Mouse (Mus musculus): ENCODE measurements around the gene 4930442H23Rik. TPM values are rescaled to one million over a fixed set of nuclear protein-coding genes. Genes with fewer than 3 reads are reported as not detected.

The 4930442H23Rik gene
- polyA plus RNA-seq, 1 experiment from 2014 or later, result not detected

DNA sequence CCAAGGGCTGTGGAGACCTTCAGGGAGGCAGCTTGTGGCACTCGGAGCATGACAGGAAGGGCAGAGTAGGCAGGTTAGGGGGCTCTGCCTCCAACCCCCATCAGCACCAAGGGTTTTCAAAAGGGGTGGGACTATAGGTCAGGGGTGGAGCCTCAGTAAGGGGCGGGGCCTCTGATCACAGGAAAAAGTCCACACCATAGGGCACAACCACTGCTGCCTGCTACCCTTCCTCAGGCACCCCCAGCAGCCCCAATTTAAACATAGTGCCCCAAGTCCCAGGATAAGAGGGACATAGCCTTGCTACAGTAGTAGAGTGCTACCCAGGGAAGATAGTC lies 21.4 kb downstream of the 4930442H23Rik start:
- no peak for ATAC-seq (ENCODE audit: low read depth)
- Histone ChIP-seq H3K9ac (replicated peaks; ENCODE audit: low read depth, low read length) (no peak overlapping the region), H3K27me3 (ENCODE audit: control insufficient read depth, insufficient read depth, low read length) (no peaks in the 10 kb centered on the region), H3K9me3 (ENCODE audit: control insufficient read depth, low read length) (no peaks in the 10 kb centered on the region), H3K4me2 (ENCODE audit: low read depth, low read length) (no peak overlapping the region), H3K36me3 (ENCODE audit: control insufficient read depth, insufficient read depth, low read length) (peaks cover 23% of the 10 kb centered on the region), H3K27ac (ENCODE audit: low read depth, low read length) (no peak overlapping the region; the same call in 1 of the 2 replicates), H3K4me1 (ENCODE audit: control insufficient read depth, insufficient read depth, low read length) (peaks cover 11% of the 10 kb centered on the region), H3K4me3 (ENCODE audit: low read depth, low read length) (no peak overlapping the region)
- WGBS, result 66% methylated on average over 2 of the region's 2 CpGs

DNA sequence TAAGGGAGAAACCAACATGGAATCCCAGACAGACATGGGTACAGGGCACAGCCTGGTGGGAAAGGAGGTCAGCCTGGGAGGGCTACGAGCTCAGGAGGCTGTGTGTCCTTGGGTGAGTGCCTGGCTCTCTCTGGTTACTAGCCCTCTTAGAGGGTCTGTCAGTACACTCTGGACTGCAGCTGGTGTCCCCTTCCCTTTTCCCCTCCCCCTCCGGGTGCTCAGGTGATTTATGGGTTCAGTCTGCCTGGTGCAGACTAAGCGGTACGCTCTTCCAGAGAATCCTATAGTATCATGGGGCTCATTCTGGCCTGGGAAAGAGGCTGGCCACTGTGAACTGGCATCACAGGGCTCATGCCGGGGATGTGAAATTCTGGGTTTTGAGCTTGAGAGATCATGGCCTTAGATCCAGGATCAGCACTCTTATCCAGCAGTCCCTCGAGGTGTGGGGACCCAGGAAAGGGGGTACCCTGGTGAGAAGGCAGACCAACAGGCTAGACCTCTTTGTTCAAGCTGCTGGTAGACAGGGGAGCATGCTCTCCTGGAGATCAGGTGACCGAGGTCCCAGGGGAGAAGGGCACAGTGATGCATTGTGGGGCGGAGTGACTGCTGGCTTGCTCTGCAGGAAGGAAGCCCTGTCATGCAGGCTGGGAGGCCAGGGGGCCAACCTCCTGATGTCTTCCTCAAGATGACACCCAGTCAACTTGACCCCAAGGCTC lies 21.9 kb downstream of the 4930442H23Rik start:
- H3K27me3 ChIP-seq (ENCODE audit: control insufficient read depth, insufficient read depth, low read length), result no peaks in the 10 kb centered on the region
- ATAC-seq (ENCODE audit: low read depth), result peak; percentile 48
- no peak overlapping the region for H3K4me2 ChIP-seq (ENCODE audit: low read depth, low read length)
- H3K27ac ChIP-seq (ENCODE audit: low read depth, low read length), result no peak overlapping the region; the same call in 1 of the 2 replicates
- H3K9me3 ChIP-seq (ENCODE audit: control insufficient read depth, low read length), result no peaks in the 10 kb centered on the region
- WGBS, result 47% methylated on average over 8 of the region's 8 CpGs
- H3K4me3 ChIP-seq (ENCODE audit: low read depth, low read length), result no peak overlapping the region
- H3K36me3 ChIP-seq (ENCODE audit: control insufficient read depth, insufficient read depth, low read length), result peaks cover 29% of the 10 kb centered on the region
- H3K4me1 ChIP-seq (ENCODE audit: control insufficient read depth, insufficient read depth, low read length), result peaks cover 8% of the 10 kb centered on the region
- 0 out of 2 replicates have a peak overlapping the region, but pooled peaks have one; percentile 18 for H3K9ac ChIP-seq (replicated peaks; ENCODE audit: low read depth, low read length)

DNA sequence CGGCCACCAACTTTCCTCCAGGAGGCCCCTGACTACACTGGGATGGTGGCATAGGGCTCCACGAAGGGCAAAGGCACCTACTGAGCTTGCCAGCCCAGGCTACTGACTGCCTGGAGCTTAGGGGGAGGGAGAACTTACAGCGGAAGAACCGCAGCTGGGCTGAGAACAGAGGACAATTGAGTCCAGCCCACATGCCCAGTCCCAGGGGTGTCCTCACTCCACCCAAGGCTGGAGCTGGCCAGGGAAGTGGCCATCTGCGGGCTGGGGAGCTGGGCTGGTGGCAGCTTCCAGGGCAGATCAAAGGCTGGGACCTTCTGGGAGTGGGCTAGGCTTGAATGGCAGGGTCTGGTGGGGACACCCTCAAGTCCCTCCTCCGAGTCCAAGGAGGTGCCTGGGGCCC lies 28.9 kb downstream of the 4930442H23Rik start:
- H3K36me3 ChIP-seq (ENCODE audit: control insufficient read depth, insufficient read depth, low read length), result peaks cover 60% of the 10 kb centered on the region
- no peaks in the 10 kb centered on the region for H3K27me3 ChIP-seq (ENCODE audit: control insufficient read depth, insufficient read depth, low read length)
- H3K4me2 ChIP-seq (ENCODE audit: low read depth, low read length), result no peak overlapping the region
- H3K4me1 ChIP-seq (ENCODE audit: control insufficient read depth, insufficient read depth, low read length), result no peaks in the 10 kb centered on the region
- no peak overlapping the region for H3K9ac ChIP-seq (replicated peaks; ENCODE audit: low read depth, low read length)
- H3K4me3 ChIP-seq (ENCODE audit: low read depth, low read length), result no peak overlapping the region
- WGBS, result 72% methylated on average over 6 of the region's 6 CpGs
- ATAC-seq (ENCODE audit: low read depth), result no peak
- H3K9me3 ChIP-seq (ENCODE audit: control insufficient read depth, low read length), result no peaks in the 10 kb centered on the region
- H3K27ac ChIP-seq (ENCODE audit: low read depth, low read length), result no peak overlapping the region

DNA sequence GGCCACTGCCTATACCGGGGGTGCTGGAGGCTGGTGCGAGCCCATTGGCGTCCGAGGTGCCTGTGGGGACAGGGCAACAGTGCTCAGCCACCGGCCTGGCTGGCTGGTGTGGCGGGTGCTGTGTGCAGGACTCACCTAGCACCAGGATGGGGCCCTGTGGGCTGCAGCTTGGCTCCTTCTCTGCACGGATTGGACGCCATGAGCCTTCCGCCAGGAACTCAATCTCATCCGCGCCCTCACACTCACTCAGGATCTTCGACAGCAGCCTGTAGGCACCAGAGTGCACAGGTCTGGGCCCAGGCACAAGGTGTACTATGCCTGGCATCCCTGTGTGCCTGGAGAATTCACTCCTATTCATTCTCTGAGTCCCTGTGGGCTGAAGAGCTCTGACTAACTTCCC lies 29.3 kb downstream of the 4930442H23Rik start:
- Histone ChIP-seq H3K9ac (replicated peaks; ENCODE audit: low read depth, low read length) (no peak overlapping the region), H3K4me2 (ENCODE audit: low read depth, low read length) (no peak overlapping the region), H3K4me3 (ENCODE audit: low read depth, low read length) (no peak overlapping the region), H3K36me3 (ENCODE audit: control insufficient read depth, insufficient read depth, low read length) (peaks cover 64% of the 10 kb centered on the region), H3K27me3 (ENCODE audit: control insufficient read depth, insufficient read depth, low read length) (no peaks in the 10 kb centered on the region), H3K9me3 (ENCODE audit: control insufficient read depth, low read length) (no peaks in the 10 kb centered on the region), H3K27ac (ENCODE audit: low read depth, low read length) (no peak overlapping the region), H3K4me1 (ENCODE audit: control insufficient read depth, insufficient read depth, low read length) (no peaks in the 10 kb centered on the region)
- 88% methylated on average over 12 of the region's 12 CpGs for WGBS
- no peak for ATAC-seq (ENCODE audit: low read depth)

DNA sequence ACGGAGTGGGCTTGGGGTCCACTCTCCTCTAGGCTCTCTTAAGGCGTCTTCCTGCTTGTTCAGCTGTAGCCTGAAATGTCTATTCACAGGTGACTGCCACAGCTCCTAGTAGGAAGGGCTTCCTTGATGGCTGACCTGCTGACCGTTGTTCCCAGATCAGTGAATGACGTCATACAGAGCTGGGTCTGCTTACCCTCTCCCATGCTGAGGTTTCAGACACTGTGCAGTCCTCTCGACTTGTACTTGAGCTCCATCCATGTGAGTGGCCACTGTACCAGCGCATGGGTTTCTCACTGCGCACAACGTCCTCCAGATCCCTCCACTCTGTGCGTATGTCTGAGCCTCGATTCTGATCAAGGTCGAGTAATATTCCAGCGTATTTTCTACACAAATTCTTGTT lies 31.0 kb downstream of the 4930442H23Rik start:
- H3K36me3 ChIP-seq (ENCODE audit: control insufficient read depth, insufficient read depth, low read length), result peaks cover 73% of the 10 kb centered on the region
- no peak overlapping the region for H3K27ac ChIP-seq (ENCODE audit: low read depth, low read length)
- H3K4me3 ChIP-seq (ENCODE audit: low read depth, low read length), result no peak overlapping the region
- H3K27me3 ChIP-seq (ENCODE audit: control insufficient read depth, insufficient read depth, low read length), result no peaks in the 10 kb centered on the region
- no peak for ATAC-seq (ENCODE audit: low read depth)
- no peaks in the 10 kb centered on the region for H3K9me3 ChIP-seq (ENCODE audit: control insufficient read depth, low read length)
- WGBS, result 86% methylated on average over 12 of the region's 12 CpGs
- H3K4me2 ChIP-seq (ENCODE audit: low read depth, low read length), result no peak overlapping the region
- H3K9ac ChIP-seq (replicated peaks; ENCODE audit: low read depth, low read length), result no peak overlapping the region
- no peaks in the 10 kb centered on the region for H3K4me1 ChIP-seq (ENCODE audit: control insufficient read depth, insufficient read depth, low read length)

DNA sequence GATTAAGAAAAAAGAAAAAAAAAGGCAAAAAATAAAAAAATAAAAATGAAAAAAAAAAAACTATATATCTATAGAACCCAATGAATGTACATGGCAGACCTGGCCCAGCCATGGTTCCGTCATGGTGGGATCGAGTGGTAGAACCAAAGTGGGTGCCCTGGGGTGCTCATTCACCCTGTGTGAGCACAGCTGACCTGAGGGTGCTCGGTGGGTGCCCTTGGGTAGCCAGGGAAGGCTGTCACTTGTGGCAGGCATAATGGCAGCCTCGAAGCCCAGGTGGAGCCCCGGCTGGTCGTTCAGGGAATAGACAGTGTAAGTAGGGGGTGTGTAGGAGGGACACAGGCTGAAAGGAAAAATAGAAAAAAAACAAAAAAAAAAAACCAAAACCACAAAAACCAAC lies 32.4 kb downstream of the 4930442H23Rik start:
- Histone ChIP-seq H3K4me1 (ENCODE audit: control insufficient read depth, insufficient read depth, low read length) (no peaks in the 10 kb centered on the region), H3K36me3 (ENCODE audit: control insufficient read depth, insufficient read depth, low read length) (peaks cover 72% of the 10 kb centered on the region), H3K4me3 (ENCODE audit: low read depth, low read length) (no peak overlapping the region), H3K9me3 (ENCODE audit: control insufficient read depth, low read length) (no peaks in the 10 kb centered on the region), H3K9ac (replicated peaks; ENCODE audit: low read depth, low read length) (no peak overlapping the region), H3K4me2 (ENCODE audit: low read depth, low read length) (no peak overlapping the region), H3K27ac (ENCODE audit: low read depth, low read length) (no peak overlapping the region), H3K27me3 (ENCODE audit: control insufficient read depth, insufficient read depth, low read length) (no peaks in the 10 kb centered on the region)
- ATAC-seq (ENCODE audit: low read depth), result no peak
- 67% methylated on average over 6 of the region's 6 CpGs for WGBS

DNA sequence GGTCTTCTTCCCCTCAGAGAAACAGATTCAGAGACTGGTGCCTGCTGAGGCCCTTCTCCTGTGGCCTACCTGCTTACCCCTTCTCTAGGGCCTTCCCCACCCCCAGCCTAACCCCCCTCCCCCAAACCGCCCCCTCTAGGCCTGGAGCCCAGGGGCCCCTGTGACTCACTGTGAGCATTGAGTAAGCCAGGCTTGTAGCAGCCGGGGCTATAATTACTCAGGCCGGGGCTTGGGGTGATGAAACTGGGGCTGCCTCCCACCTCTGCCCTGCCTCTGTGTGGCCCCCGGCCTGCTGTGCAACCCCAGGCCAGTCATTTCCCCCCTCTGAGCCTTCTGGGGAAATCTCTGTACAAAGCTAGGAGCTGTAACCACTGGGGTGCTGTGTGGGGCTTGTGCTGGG lies 37.4 kb downstream of the 4930442H23Rik start:
- Histone ChIP-seq H3K4me1 (ENCODE audit: control insufficient read depth, insufficient read depth, low read length) (peaks cover 8% of the 10 kb centered on the region), H3K4me3 (ENCODE audit: low read depth, low read length) (no peak overlapping the region), H3K27me3 (ENCODE audit: control insufficient read depth, insufficient read depth, low read length) (no peaks in the 10 kb centered on the region), H3K9ac (replicated peaks; ENCODE audit: low read depth, low read length) (0 out of 2 replicates have a peak overlapping the region, but pooled peaks have one; percentile 12), H3K27ac (ENCODE audit: low read depth, low read length) (no peak overlapping the region), H3K4me2 (ENCODE audit: low read depth, low read length) (no peak overlapping the region), H3K9me3 (ENCODE audit: control insufficient read depth, low read length) (no peaks in the 10 kb centered on the region), H3K36me3 (ENCODE audit: control insufficient read depth, insufficient read depth, low read length) (peaks cover 59% of the 10 kb centered on the region)
- no peak for ATAC-seq (ENCODE audit: low read depth)
- WGBS, result 93% methylated on average over 4 of the region's 4 CpGs

DNA sequence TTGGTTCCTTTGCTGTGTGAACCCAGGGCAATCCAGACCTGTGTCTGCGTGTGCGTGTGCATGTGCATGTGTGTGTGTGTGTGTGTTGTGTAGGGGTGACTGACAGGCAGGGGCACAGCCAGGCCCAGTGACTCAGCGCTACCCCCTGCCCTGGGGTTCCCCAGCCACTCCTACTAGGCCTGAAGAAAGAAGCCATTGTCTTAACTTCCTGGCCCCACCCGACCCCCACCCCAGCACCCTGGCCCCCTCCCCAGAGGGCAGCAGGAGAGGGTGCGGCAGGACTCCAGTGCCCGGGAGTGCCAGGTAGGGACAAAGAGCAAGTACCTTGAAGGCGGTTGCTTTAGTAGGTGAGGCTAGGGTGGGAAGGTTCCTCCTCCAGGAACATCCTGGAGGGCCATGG lies 37.9 kb downstream of the 4930442H23Rik start:
- peaks cover 12% of the 10 kb centered on the region for H3K4me1 ChIP-seq (ENCODE audit: control insufficient read depth, insufficient read depth, low read length)
- no peak for ATAC-seq (ENCODE audit: low read depth)
- no peak overlapping the region for H3K27ac ChIP-seq (ENCODE audit: low read depth, low read length)
- H3K27me3 ChIP-seq (ENCODE audit: control insufficient read depth, insufficient read depth, low read length), result no peaks in the 10 kb centered on the region
- no peak overlapping the region for H3K4me2 ChIP-seq (ENCODE audit: low read depth, low read length)
- H3K4me3 ChIP-seq (ENCODE audit: low read depth, low read length), result no peak overlapping the region
- peaks cover 59% of the 10 kb centered on the region for H3K36me3 ChIP-seq (ENCODE audit: control insufficient read depth, insufficient read depth, low read length)
- no peaks in the 10 kb centered on the region for H3K9me3 ChIP-seq (ENCODE audit: control insufficient read depth, low read length)
- WGBS, result 85% methylated on average over 7 of the region's 7 CpGs
- H3K9ac ChIP-seq (replicated peaks; ENCODE audit: low read depth, low read length), result 0 out of 2 replicates have a peak overlapping the region, but pooled peaks have one; percentile 12

DNA sequence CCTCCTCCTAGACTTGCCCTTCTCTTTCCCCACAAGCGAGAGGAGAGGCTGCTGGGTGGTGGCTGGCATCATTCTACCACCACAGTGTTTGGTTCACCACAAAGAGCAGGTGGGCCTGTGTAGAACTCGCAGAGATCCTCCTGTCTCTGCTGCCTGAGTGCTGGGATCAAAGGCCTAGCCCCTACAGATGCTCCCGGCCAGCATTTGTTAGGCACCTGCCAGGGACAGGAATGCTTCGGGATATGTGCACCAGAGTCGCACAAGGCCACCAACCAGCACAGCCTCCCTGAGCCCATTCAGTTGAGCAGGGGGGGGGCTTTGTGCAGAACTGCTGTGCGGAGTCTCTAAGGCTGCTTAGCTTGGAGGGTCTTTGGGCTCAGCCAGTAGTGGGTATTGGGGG lies 38.3 kb downstream of the 4930442H23Rik start:
- Histone ChIP-seq H3K9ac (replicated peaks; ENCODE audit: low read depth, low read length) (no peak overlapping the region), H3K36me3 (ENCODE audit: control insufficient read depth, insufficient read depth, low read length) (peaks cover 57% of the 10 kb centered on the region), H3K27ac (ENCODE audit: low read depth, low read length) (no peak overlapping the region), H3K4me3 (ENCODE audit: low read depth, low read length) (no peak overlapping the region), H3K4me1 (ENCODE audit: control insufficient read depth, insufficient read depth, low read length) (peaks cover 17% of the 10 kb centered on the region), H3K27me3 (ENCODE audit: control insufficient read depth, insufficient read depth, low read length) (no peaks in the 10 kb centered on the region), H3K9me3 (ENCODE audit: control insufficient read depth, low read length) (no peaks in the 10 kb centered on the region), H3K4me2 (ENCODE audit: low read depth, low read length) (no peak overlapping the region)
- no peak for ATAC-seq (ENCODE audit: low read depth)
- 95% methylated on average over 6 of the region's 6 CpGs for WGBS

Data from neural tube, embryonic 14.5 days (tissue).